Mouse (Mus musculus): ENCODE measurements around the gene Gemin6.
"Not testable (repeated sequence)": the region's sequence is repeated elsewhere in the genome, so short reads cannot be mapped to it uniquely, and the experiment has no call there.

The Gemin6 gene

GRCm38 (mm10) chr17:80224326-80225116 lies at the start of gene Gemin6:
Gene Gemin6, plus strand, starts transcription at chr17:80224441.
- DNase-seq: peak; percentile 78

GRCm38 (mm10) chr17:80174699-80175385 lies 49.4 kb upstream of the Gemin6 start:
- DNase-seq: no peak

GRCm38 (mm10) chr17:80175386-80175739 lies 48.9 kb upstream of the Gemin6 start:
- no peak for DNase-seq

- DNase-seq: no peak
Observed at GRCm38 (mm10) chr17:80175966-80176365, 48.3 kb upstream of the Gemin6 start.

- not testable (repeated sequence) for DNase-seq
Observed at GRCm38 (mm10) chr17:80178846-80179245, 45.4 kb upstream of the Gemin6 start.

GRCm38 (mm10) chr17:80179959-80180358 lies 44.3 kb upstream of the Gemin6 start:
- DNase-seq: peak; percentile 70

- DNase-seq: no peak
Observed at GRCm38 (mm10) chr17:80180468-80180867, 43.8 kb upstream of the Gemin6 start.

GRCm38 (mm10) chr17:80183615-80184014 lies 40.6 kb upstream of the Gemin6 start:
- no peak for DNase-seq

GRCm38 (mm10) chr17:80193075-80193474 lies 31.2 kb upstream of the Gemin6 start:
- DNase-seq: no peak

- DNase-seq: no peak
Observed at GRCm38 (mm10) chr17:80199160-80199778, 25.0 kb upstream of the Gemin6 start.

- DNase-seq: no peak
Observed at GRCm38 (mm10) chr17:80205657-80206056, 18.6 kb upstream of the Gemin6 start.

- DNase-seq: peak; percentile 54
Observed at GRCm38 (mm10) chr17:80206301-80206670, 18.0 kb upstream of the Gemin6 start.

- DNase-seq: peak; percentile 99
Observed at GRCm38 (mm10) chr17:80206671-80207581, 17.3 kb upstream of the Gemin6 start, which contains the start of the genes Srsf7 and Ttc39d. Gene Srsf7, minus strand, starts transcription at chr17:80207307. Gene Ttc39d, plus strand, starts transcription at chr17:80207460.

- not testable (repeated sequence) for DNase-seq
Observed at GRCm38 (mm10) chr17:80213998-80214397, 10.2 kb upstream of the Gemin6 start.

- no peak for DNase-seq
Observed at GRCm38 (mm10) chr17:80220131-80220530, 4.1 kb upstream of the Gemin6 start.

- DNase-seq: no peak
Observed at GRCm38 (mm10) chr17:80221202-80221601, 3.0 kb upstream of the Gemin6 start.

- DNase-seq: no peak
Observed at GRCm38 (mm10) chr17:80221890-80222628, 2.2 kb upstream of the Gemin6 start.

GRCm38 (mm10) chr17:80223829-80224228 lies 412 bp upstream of the Gemin6 start:
- DNase-seq: no peak

GRCm38 (mm10) chr17:80225142-80225541 lies 901 bp downstream of the Gemin6 start:
- not testable (repeated sequence) for DNase-seq

GRCm38 (mm10) chr17:80229396-80229795 lies 5.2 kb downstream of the Gemin6 start:
- DNase-seq: peak; percentile 13

- DNase-seq: no peak
Observed at GRCm38 (mm10) chr17:80233844-80234243, 9.6 kb downstream of the Gemin6 start.

- DNase-seq: no peak
Observed at GRCm38 (mm10) chr17:80234376-80234775, 10.1 kb downstream of the Gemin6 start.

All from right cerebral cortex, postnatal 4 days (tissue).